Mouse (Mus musculus) macrophage (primary cell): ENCODE results near the gene Shb. TPM values are rescaled to one million over a fixed set of nuclear protein-coding genes. Genes with fewer than 3 reads are reported as not detected.
A peak's percentile ranks its signal among the peaks of the same experiment; 100 is the strongest.

Experiments used
- H3K27ac ChIP-seq: fragments of 350-480 bp; formaldehyde crosslinking; 2 replicates; pipeline ENCODE4 v1.9.0; 2021
- H3K36me3 ChIP-seq: fragments of 350-480 bp; formaldehyde crosslinking; 2 replicates; pipeline ENCODE4 v1.9.0; 2021; ENCODE audit errors: inconsistent target
- H3K4me3 ChIP-seq: fragments of 350-480 bp; formaldehyde crosslinking; 2 replicates; pipeline ENCODE4 v1.9.0; 2021; ENCODE audit errors: inconsistent target
- H3K79me2 ChIP-seq: fragments of 350-480 bp; formaldehyde crosslinking; 2 replicates; pipeline ENCODE4 v1.9.0; 2021; ENCODE audit errors: inconsistent target
- WGBS: methylation state at CpG from one replicate; pipeline ENCODE4 v1.1.7; 2026; ENCODE audit warnings: inconsistent platforms; ENCODE audit not compliant: missing documents; 5-methylcytosine and 5-hydroxymethylcytosine counted together
- polyA plus RNA-seq: library from polyadenylated mRNA; stranded (reverse); fragments of 250-400 nt; gene quantifications from 3 replicates; pipeline ENCODE4 v1.2.4, GENCODE M21; 2018; ENCODE audit warnings: inconsistent platforms
- total RNA-seq, 78 experiments: library from RNA; depleted of rRNA; stranded (reverse); fragments of 250-400 nt; gene quantifications; 1 replicate in 9 of 78; 2 replicates in 24 of 78; 3 replicates in 43 of 78; 4 replicates in 2 of 78; pipeline ENCODE4 v1.2.4; 2018; ENCODE audit warnings: inconsistent platforms in 56 of 78

Gene Shb
- total RNA-seq (2018; cell fraction: chromatin; rRNA removed): 10 to 100 TPM in 1 of 26 experiments, 1 to 10 TPM in 24, under 1 TPM in 1; 0.98 to 12.4 (median 3.4) TPM
- 1 to 10 TPM; 1.7 to 5.0 (median 2.6) TPM for total RNA-seq (2018; cell fraction: cytosol; rRNA removed)
- total RNA-seq (2018; cell fraction: nucleus; rRNA removed): 10 to 100 TPM in 2 of 26 experiments, 1 to 10 TPM in 24; 2.3 to 16.4 (median 4.0) TPM
- polyA plus RNA-seq: 3.0 to 3.2 TPM (median 3.0 TPM) in 3 replicates

DNA sequence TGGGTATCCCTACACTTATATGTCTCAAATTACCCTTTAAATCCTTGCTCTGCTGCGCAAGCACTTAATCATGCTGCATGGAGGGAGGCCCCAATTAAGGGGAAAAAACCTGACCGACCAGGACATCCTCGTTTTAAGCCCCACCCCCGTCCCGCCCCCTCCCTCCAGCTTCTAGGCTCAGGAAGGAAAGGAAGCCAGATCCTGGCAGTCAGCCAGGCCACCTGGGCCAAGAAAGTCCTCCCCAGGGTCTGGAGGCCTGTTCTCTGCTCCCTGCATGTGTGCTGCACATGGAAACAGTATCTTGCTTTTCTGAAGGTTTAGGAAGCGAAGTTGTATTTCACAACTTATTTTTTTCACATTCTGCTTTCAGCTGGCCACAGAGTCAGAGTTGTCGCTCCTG, at the start of gene Shb:
TSS of gene Shb (minus strand) at position 96 of the 400 bp plus-strand sequence.
- peak within 1 kb of the TSS; percentile 23 for H3K4me3 ChIP-seq

DNA sequence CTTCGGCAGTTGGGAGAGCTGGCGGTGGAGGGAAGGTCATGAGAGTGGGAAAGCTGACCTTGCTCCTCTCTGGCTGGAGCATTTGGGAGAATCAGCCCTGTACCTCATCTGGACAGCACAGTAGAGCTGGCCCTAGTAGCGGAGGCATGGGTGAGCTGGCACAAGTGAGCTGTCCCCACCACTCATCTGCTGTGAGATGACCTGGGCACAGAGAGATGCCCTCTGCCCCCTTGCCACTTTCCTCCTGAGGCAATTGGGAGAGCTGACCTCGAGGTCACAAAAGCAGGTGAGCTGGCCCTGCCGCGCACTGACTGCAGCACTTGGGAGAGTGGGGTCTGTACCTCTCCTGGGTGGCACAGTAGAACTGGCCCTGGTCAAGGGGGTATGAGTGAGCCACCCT, 48.8 kb upstream of the Shb start:
- Histone ChIP-seq H3K4me3 (no peak overlapping the region), H3K27ac (no peak overlapping the region), H3K36me3 (no peaks in the 10 kb centered on the region), H3K79me2 (no peaks in the 10 kb centered on the region)
- 92% methylated on average over 6 of the region's 6 CpGs for WGBS

More for the DNA sequence above, at the start of gene Shb:
- 13% methylated on average over 7 of the region's 7 CpGs for WGBS
- no peak within 1 kb of the TSS; the same call in 1 of the 2 replicates for H3K27ac ChIP-seq
- no peaks in the 10 kb centered on the region for H3K36me3 ChIP-seq
- H3K79me2 ChIP-seq: no peaks in the 10 kb centered on the region

DNA sequence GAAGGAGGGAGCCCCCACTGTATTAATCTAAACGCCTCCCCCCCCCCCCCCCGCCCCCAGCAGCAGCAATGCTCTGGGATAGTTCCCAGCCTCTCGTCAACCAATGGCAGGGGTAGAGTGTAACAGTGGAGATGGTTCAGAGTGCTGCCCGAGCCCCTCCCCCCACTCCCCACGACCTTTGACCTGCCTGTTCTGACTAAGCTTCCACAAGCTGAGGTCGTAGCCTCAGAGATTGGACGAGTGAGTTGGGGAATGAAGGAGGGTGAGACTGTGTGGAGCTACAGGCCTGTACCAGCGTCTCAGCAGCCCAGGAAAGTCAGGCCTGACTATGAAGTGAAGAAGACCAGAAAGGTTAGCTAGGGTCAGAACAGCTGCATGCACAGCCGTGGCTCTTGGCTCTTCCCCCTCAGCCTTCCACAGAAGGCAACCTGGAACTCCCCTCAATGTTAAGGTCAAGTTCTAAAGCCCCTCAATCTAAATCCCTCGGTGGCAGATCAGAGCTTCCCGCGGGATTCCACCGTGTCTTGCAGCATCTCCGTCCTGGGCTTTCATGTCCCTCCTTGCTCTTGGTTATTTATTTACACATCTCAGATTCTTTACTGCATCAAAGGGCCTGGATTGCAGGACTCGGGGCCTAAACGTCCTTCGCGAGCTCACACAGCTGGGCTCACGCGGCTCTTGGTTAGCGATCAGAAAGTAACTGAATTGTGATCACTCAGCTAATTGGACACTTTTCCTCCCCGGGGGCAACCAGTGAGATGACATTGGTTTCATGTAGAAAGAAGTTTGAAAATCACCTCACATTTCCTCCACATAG, 46.5 kb upstream of the Shb start:
- WGBS: 84% methylated on average over 21 of the region's 22 CpGs
- Histone ChIP-seq H3K36me3 (no peaks in the 10 kb centered on the region), H3K4me3 (no peak overlapping the region), H3K27ac (no peak overlapping the region), H3K79me2 (no peaks in the 10 kb centered on the region)

DNA sequence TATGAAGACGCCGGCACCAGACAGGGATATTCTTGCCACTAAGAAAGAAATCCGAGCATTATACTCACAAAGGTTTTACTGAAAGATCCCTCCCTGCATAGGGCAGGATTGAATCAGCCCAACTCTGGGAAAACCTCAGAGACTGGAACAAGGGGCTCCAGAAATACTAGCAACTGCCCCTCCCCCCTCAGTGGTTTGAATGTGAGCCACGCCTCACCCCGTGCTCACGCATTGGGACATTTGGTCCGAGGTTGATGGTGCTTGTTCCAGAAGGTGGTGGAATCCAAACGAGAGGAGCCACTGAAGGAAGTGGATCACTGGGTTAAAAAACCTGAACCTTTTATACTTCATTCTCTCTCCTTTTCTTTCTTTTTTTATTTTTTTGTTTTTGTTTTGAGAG, 45.4 kb upstream of the Shb start:
- Histone ChIP-seq H3K4me3 (no peak overlapping the region), H3K36me3 (no peaks in the 10 kb centered on the region), H3K27ac (no peak overlapping the region), H3K79me2 (no peaks in the 10 kb centered on the region)
- 86% methylated on average over 6 of the region's 8 CpGs for WGBS

DNA sequence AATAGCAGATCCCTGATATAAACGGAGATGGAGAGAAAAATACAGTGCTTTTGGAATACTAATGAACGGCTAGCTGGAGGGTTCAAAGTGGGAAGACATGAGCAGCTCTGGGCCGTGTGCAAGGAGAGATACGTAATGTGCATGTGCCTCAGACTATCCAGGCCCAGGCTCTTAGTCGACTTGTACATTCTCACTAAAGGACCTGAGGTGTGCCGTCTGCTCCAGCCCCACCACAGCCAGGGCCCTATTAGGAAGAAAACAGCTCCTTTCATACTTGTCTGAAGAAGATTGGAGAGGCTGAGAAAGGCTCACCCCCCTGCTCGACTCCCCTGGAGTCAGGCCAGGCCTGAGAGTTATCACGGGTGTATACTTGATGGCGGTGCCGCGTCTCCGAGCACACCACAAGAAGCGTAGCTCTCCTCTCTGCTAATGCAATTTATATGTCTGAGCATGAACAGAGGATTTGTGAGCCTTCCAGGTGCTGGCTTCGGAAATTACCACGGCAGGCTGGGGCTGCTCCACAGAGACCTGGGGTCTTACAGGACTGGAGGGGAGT, 42.4 kb upstream of the Shb start:
- no peak overlapping the region for H3K27ac ChIP-seq
- no peak overlapping the region for H3K4me3 ChIP-seq
- no peaks in the 10 kb centered on the region for H3K36me3 ChIP-seq
- WGBS: 86% methylated on average over 15 of the region's 15 CpGs
- no peaks in the 10 kb centered on the region for H3K79me2 ChIP-seq

DNA sequence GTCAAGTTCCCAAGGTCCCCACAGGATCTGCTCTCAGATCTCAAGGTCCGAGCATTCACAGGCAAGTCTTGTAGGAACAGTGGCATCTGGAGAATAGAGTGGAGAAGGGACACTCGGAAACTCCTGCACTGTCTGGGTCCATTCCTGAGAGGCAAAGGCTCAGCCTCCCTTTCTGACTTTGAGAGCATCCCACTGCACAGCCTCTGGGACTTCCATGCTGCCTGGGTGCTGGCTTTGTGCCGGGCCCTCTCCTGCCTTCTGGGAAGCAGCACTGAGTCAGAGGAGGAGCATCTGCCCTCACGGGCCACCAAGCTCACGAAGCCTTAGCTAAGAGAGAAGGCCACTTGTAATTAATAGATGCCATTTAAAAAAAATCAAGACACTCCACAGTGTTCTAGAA, 37.3 kb upstream of the Shb start:
- Histone ChIP-seq H3K4me3 (no peak overlapping the region), H3K36me3 (no peaks in the 10 kb centered on the region), H3K79me2 (no peaks in the 10 kb centered on the region), H3K27ac (no peak overlapping the region)
- 95% methylated on average over 5 of the region's 5 CpGs for WGBS

DNA sequence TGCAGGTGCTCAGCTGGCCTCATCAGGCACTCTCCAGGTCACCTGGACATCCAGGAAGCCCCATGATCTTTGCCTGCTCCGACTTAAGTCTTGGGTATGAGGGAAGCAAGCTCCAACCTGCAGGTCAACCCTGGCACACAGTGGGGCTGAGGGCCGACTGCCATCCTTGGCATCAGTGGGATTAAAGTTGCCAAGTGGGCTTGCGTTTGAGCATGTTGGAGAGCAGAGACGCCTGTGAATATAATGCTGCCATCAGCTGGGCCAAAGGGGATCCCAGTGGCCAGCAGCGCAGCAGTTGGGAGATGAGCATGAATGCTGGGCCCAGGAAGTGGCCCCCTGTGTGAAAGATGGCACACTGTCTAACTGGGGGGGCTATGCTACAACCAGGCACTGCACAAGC, 25.9 kb upstream of the Shb start:
- Histone ChIP-seq H3K36me3 (no peaks in the 10 kb centered on the region), H3K79me2 (no peaks in the 10 kb centered on the region), H3K27ac (no peak overlapping the region), H3K4me3 (no peak overlapping the region)
- WGBS: 94% methylated on average over 5 of the region's 5 CpGs

DNA sequence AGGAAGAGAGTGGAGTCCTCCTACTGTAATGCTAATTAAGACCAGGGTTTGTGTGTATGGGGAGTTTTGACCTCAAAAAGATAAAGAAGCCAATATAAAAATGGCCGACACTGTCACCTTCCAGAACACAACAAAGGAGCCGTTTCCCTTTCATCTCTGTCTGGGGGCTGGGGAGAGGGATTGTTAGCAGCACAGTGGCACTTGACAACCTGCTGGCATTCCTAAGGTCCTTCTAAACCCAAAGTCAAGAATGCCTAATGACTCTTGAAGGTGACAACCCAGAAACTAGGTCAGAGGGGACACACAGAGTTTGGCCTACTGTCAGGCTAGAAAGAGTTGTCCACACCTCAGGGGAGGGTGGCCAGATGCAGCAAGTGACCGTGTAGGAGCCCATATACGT, 20.3 kb upstream of the Shb start:
- H3K4me3 ChIP-seq: no peak overlapping the region
- 84% methylated on average over 4 of the region's 4 CpGs for WGBS
- H3K79me2 ChIP-seq: no peaks in the 10 kb centered on the region
- H3K36me3 ChIP-seq: no peaks in the 10 kb centered on the region
- H3K27ac ChIP-seq: no peak overlapping the region

DNA sequence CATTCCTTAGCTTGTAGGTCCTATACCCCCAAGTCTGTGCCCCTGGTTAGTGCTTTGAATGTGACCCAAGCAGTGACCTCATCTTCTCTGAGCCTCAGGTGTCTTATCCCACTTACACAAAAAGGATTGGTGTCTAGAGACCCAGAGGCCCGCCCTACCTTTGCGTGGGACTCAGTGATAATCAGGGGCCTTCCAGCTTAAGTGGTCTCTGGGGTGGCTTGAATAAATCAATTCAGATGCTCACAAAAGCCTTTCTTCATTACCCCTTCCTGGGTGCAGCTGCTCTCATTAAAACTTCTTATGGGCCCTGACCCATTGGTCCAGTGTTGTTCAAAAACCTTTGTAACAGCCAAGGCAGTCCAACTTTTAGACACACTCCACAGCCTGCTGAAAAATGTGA, 18.7 kb upstream of the Shb start:
- H3K27ac ChIP-seq: no peak overlapping the region
- WGBS: 93% methylated on average over 2 of the region's 2 CpGs

DNA sequence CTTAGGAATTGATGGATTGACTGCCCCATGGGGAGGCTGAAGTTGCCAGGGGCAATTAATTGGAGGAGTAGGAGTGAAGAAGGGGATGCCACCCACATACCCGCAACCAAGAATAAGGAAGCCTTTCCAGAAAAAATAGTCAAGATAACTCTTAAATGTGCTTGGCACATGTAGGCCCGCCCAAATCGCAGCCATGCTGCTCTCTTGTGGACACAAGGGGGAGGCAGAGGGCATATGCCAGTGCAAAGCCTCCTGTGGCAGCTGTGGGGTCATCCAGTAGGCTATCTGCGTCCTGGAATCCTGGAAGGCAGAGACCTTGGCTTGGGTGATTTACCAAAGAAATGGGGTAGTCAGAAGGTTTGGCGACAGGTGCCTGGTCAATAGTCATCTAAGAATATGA, 17.2 kb upstream of the Shb start:
- Histone ChIP-seq H3K27ac (no peak overlapping the region), H3K79me2 (no peaks in the 10 kb centered on the region), H3K36me3 (no peaks in the 10 kb centered on the region), H3K4me3 (no peak overlapping the region)
- WGBS: 63% methylated on average over 5 of the region's 5 CpGs

More for the DNA sequence above, 18.7 kb upstream of the Shb start:
- H3K79me2 ChIP-seq: no peaks in the 10 kb centered on the region
- H3K36me3 ChIP-seq: no peaks in the 10 kb centered on the region
- H3K4me3 ChIP-seq: no peak overlapping the region

DNA sequence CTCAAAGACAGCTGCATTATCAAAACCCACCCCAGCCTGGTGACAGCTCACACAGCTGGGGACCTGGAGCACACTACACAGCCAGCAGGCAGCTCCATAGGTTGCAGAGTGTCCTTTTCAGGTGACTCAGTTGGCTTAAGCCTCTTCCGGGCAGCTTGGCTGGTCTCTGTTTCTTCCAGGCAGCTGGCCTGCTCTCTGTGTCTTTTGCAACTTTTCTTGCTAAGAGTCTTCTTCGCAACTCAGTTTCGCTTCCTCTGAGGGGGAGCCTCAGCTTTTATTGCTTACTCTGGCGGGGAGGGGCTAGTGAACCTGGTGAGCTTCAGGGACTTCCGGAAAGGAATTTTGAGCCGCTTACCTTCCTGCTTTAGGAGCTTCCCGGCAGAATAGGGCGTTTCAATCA, 13.6 kb upstream of the Shb start:
- H3K79me2 ChIP-seq: no peaks in the 10 kb centered on the region
- no peaks in the 10 kb centered on the region for H3K36me3 ChIP-seq
- WGBS: 38% methylated on average over 8 of the region's 8 CpGs
- H3K27ac ChIP-seq: no peak overlapping the region
- no peak overlapping the region for H3K4me3 ChIP-seq

DNA sequence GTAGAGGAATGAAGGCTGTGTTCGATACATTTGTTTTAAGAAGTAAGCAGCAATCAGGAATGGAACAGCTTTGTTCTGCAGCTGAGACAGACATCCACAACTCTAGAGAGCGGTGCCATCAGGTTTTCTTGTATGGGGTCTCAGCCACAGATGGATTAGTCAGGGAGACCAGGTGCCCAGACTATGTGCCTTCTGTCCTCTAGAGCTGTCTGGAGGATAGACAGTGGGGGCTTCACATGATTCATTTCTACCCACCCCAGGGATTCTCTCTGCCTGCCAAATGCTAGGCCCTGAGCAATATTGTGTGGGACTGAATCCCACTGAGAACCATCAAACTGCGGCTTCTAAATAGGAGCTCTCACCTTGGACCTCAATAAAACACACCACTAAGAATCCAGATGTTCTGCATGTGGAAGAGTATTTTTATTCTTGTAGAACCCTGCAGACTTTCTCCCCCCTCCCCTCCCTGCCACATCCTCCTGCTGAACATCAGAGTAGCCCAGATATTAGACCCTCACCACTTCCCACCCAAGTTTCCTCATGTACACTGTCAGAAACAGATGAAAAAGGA, 11.3 kb upstream of the Shb start:
- Histone ChIP-seq H3K4me3 (no peak overlapping the region), H3K36me3 (no peaks in the 10 kb centered on the region), H3K79me2 (no peaks in the 10 kb centered on the region), H3K27ac (no peak overlapping the region)
- 92% methylated on average over 3 of the region's 3 CpGs for WGBS

DNA sequence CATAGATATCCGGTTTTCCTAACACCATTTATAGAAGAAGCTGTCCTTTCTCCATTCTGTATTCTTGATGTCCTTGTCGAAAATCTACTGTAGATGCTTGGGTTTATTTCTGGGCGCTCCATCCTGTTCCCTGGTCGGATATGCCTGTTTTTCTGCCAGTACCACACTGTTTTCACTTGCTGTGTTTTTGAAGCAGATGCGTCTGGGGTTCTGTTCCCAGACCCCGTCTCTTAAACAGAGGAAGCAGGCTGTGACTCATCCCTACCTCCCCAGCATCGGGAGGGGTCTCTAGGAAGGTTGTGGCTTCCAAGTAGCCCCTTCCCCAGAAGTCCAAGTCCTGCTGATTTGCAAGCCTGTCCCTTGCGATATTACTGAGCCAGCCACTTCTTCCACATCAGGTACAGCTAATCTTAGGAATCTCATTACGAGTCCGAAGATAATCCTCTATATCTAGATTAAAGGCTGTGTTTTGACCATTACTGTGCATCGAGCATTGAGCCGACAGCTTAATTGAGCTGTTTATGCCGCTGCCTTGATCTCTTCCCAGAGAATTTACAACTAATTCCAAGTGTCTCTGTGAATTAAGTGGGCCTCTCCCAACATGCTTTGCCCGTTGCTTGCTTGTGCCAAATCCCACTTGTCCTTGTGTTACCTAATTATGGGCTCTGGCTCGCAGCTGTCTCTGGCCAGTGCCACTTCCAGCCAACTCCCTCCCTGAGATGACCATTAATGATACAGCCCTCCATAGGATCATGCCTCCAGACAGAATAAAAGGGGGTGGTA, 8.1 kb upstream of the Shb start:
- H3K36me3 ChIP-seq: no peaks in the 10 kb centered on the region
- no peak overlapping the region for H3K27ac ChIP-seq
- 89% methylated on average over 14 of the region's 15 CpGs for WGBS
- H3K4me3 ChIP-seq: no peak overlapping the region
- H3K79me2 ChIP-seq: no peaks in the 10 kb centered on the region

DNA sequence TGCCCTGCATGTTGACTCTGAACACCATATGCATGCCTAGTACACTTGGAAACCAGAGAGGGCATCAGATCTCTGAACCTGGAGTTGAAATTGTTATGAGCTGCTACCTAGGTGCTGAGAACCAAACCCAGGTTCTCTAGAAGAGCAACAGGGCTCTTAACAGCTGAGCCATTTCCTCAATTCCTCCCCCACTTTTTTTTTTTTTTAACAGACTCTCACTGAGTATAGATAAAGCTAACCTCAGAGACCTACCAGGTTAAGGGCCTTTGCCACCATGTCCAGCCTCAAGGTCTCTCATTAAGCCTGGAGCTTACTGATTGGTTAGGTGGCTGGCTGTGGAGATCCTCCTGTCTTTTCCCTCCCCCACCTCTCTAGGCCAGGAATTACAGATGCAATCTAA, 6.9 kb upstream of the Shb start:
- no peak overlapping the region for H3K27ac ChIP-seq
- no peaks in the 10 kb centered on the region for H3K79me2 ChIP-seq
- no peak overlapping the region for H3K4me3 ChIP-seq
- H3K36me3 ChIP-seq: no peaks in the 10 kb centered on the region
